Mouse (Mus musculus): ENCODE data around the gene Nfkbie. TPM values are rescaled to one million over a fixed set of nuclear protein-coding genes. Genes with fewer than 3 reads are reported as not detected.

Nfkbie gene
- polyA plus RNA-seq, 1 experiment = 5.8 TPM

GRCm38 (mm10) chr17:45543115-45543514 lies 12.4 kb upstream of the Nfkbie start:
- Histone ChIP-seq H3K36me3 (ENCODE audit: control insufficient read depth, insufficient read depth, low read length) (no peaks in the 10 kb centered on the region), H3K27me3 (replicated peaks; ENCODE audit: control insufficient read depth, insufficient read depth, low read length) (no peaks in the 10 kb centered on the region), H3K4me3 (ENCODE audit: insufficient read depth, low read depth, low read length) (no peak overlapping the region), H3K4me1 (ENCODE audit: control insufficient read depth, insufficient read depth, low read length) (no peaks in the 10 kb centered on the region), H3K27ac (ENCODE audit: insufficient read depth, low read depth, low read length) (no peak overlapping the region)
- DNase-seq = no peak
- WGBS = 30% methylated on average over 1 of the region's 1 CpGs
- TF ChIP-seq CTCF (conservative IDR thresholded peaks at IDR 0.05; ENCODE audit: insufficient read depth, insufficient read length, low read depth, low read length) = no peak
- TF ChIP-seq POLR2A (IDR thresholded peaks at IDR 0.05; ENCODE audit: low read depth, low read length) = no peak

GRCm38 (mm10) chr17:45544001-45544872 lies 11.3 kb upstream of the Nfkbie start:
- Histone ChIP-seq H3K4me1 (ENCODE audit: control insufficient read depth, insufficient read depth, low read length) (no peaks in the 10 kb centered on the region), H3K27me3 (replicated peaks; ENCODE audit: control insufficient read depth, insufficient read depth, low read length) (peaks cover 2% of the 10 kb centered on the region; the same call in 1 of the 2 replicates), H3K36me3 (ENCODE audit: control insufficient read depth, insufficient read depth, low read length) (no peaks in the 10 kb centered on the region), H3K27ac (ENCODE audit: insufficient read depth, low read depth, low read length) (no peak overlapping the region), H3K4me3 (ENCODE audit: insufficient read depth, low read depth, low read length) (no peak overlapping the region)
- TF ChIP-seq POLR2A (IDR thresholded peaks at IDR 0.05; ENCODE audit: low read depth, low read length) = no peak
- no peak for TF ChIP-seq CTCF (conservative IDR thresholded peaks at IDR 0.05; ENCODE audit: insufficient read depth, insufficient read length, low read depth, low read length)
- no peak for DNase-seq
- 16% methylated on average over 24 of the region's 24 CpGs for WGBS

- no peak overlapping the region for H3K4me3 ChIP-seq (ENCODE audit: insufficient read depth, low read depth, low read length)
These were observed 10.6 kb upstream of the Nfkbie start for GRCm38 (mm10) chr17:45544873-45545277.

GRCm38 (mm10) chr17:45545278-45545961 lies 10.1 kb upstream of the Nfkbie start:
- H3K27ac ChIP-seq (ENCODE audit: insufficient read depth, low read depth, low read length) = no peak overlapping the region
- TF ChIP-seq POLR2A (IDR thresholded peaks at IDR 0.05; ENCODE audit: low read depth, low read length) (no peak), CTCF (conservative IDR thresholded peaks at IDR 0.05; ENCODE audit: insufficient read depth, insufficient read length, low read depth, low read length) (no peak)
- H3K4me1 ChIP-seq (ENCODE audit: control insufficient read depth, insufficient read depth, low read length) = no peaks in the 10 kb centered on the region
- H3K4me3 ChIP-seq (ENCODE audit: insufficient read depth, low read depth, low read length) = no peak overlapping the region
- no peak for DNase-seq
- no peaks in the 10 kb centered on the region for H3K36me3 ChIP-seq (ENCODE audit: control insufficient read depth, insufficient read depth, low read length)
- H3K27me3 ChIP-seq (replicated peaks; ENCODE audit: control insufficient read depth, insufficient read depth, low read length) = peaks cover 5% of the 10 kb centered on the region
- WGBS = 9% methylated on average over 74 of the region's 74 CpGs

More at GRCm38 (mm10) chr17:45544873-45545277, 10.6 kb upstream of the Nfkbie start:
- Histone ChIP-seq H3K4me1 (ENCODE audit: control insufficient read depth, insufficient read depth, low read length) (no peaks in the 10 kb centered on the region), H3K27ac (ENCODE audit: insufficient read depth, low read depth, low read length) (no peak overlapping the region), H3K27me3 (replicated peaks; ENCODE audit: control insufficient read depth, insufficient read depth, low read length) (peaks cover 5% of the 10 kb centered on the region), H3K36me3 (ENCODE audit: control insufficient read depth, insufficient read depth, low read length) (no peaks in the 10 kb centered on the region)
- WGBS = 8% methylated on average over 46 of the region's 46 CpGs
- TF ChIP-seq POLR2A (IDR thresholded peaks at IDR 0.05; ENCODE audit: low read depth, low read length) (no peak), CTCF (conservative IDR thresholded peaks at IDR 0.05; ENCODE audit: insufficient read depth, insufficient read length, low read depth, low read length) (no peak)
- DNase-seq = no peak

GRCm38 (mm10) chr17:45546941-45547340 lies 8.6 kb upstream of the Nfkbie start:
- H3K27me3 ChIP-seq (replicated peaks; ENCODE audit: control insufficient read depth, insufficient read depth, low read length) = peaks cover 5% of the 10 kb centered on the region
- TF ChIP-seq CTCF (conservative IDR thresholded peaks at IDR 0.05; ENCODE audit: insufficient read depth, insufficient read length, low read depth, low read length) = no peak
- TF ChIP-seq POLR2A (IDR thresholded peaks at IDR 0.05; ENCODE audit: low read depth, low read length) = no peak
- H3K4me3 ChIP-seq (ENCODE audit: insufficient read depth, low read depth, low read length) = no peak overlapping the region
- H3K4me1 ChIP-seq (ENCODE audit: control insufficient read depth, insufficient read depth, low read length) = no peaks in the 10 kb centered on the region
- no peaks in the 10 kb centered on the region for H3K36me3 ChIP-seq (ENCODE audit: control insufficient read depth, insufficient read depth, low read length)
- DNase-seq = no peak
- H3K27ac ChIP-seq (ENCODE audit: insufficient read depth, low read depth, low read length) = no peak overlapping the region
- WGBS = 76% methylated on average over 16 of the region's 16 CpGs

- Histone ChIP-seq H3K27me3 (replicated peaks; ENCODE audit: control insufficient read depth, insufficient read depth, low read length) (peaks cover 5% of the 10 kb centered on the region), H3K36me3 (ENCODE audit: control insufficient read depth, insufficient read depth, low read length) (no peaks in the 10 kb centered on the region), H3K27ac (ENCODE audit: insufficient read depth, low read depth, low read length) (no peak overlapping the region), H3K4me3 (ENCODE audit: insufficient read depth, low read depth, low read length) (no peak overlapping the region), H3K4me1 (ENCODE audit: control insufficient read depth, insufficient read depth, low read length) (no peaks in the 10 kb centered on the region)
- DNase-seq = no peak
- 88% methylated on average over 5 of the region's 5 CpGs for WGBS
- TF ChIP-seq CTCF (conservative IDR thresholded peaks at IDR 0.05; ENCODE audit: insufficient read depth, insufficient read length, low read depth, low read length) (no peak), POLR2A (IDR thresholded peaks at IDR 0.05; ENCODE audit: low read depth, low read length) (no peak)
These were observed 7.9 kb upstream of the Nfkbie start for GRCm38 (mm10) chr17:45547461-45548190.
